Mouse (Mus musculus) forebrain, embryonic 10.5 days (tissue): ENCODE results near the gene Bsg. TPM values are rescaled to one million over a fixed set of nuclear protein-coding genes. Genes with fewer than 3 reads are reported as not detected.
A peak's percentile ranks its signal among the peaks of the same experiment; 100 is the strongest.

Source experiments
- DNase-seq: peaks from one replicate; pipeline ENCODE4 v3.0.0-alpha.2; 2017; ENCODE audit warnings: low spot score; ENCODE audit errors: extremely low spot score
- H3K27ac ChIP-seq: fragments of 300-500 bp; sonication (generic); 2 replicates; pipeline ENCODE4 v1.5.1; 2016; ENCODE audit warnings: mild to moderate bottlenecking
- H3K27me3 ChIP-seq: fragments of 300-500 bp; sonication (generic); 2 replicates; pipeline ENCODE4 v1.6.1; 2016; ENCODE audit warnings: mild to moderate bottlenecking; ENCODE audit not compliant: poor library complexity, severe bottlenecking
- H3K36me3 ChIP-seq: fragments of 300-500 bp; sonication (generic); replicated peaks from 2 replicates; pipeline ENCODE4 v1.6.1; 2016; ENCODE audit warnings: mild to moderate bottlenecking, moderate library complexity
- H3K4me1 ChIP-seq: fragments of 300-500 bp; sonication (generic); 2 replicates; pipeline ENCODE4 v1.6.1; 2016
- H3K4me3 ChIP-seq: fragments of 300-500 bp; sonication (generic); 2 replicates; pipeline ENCODE4 v1.5.1; 2016; ENCODE audit warnings: mild to moderate bottlenecking, moderate library complexity
- H3K9me3 ChIP-seq: fragments of 300-500 bp; sonication (generic); 2 replicates; pipeline ENCODE4 v1.6.1; 2016; ENCODE audit warnings: mild to moderate bottlenecking, moderate library complexity
- WGBS: fragments of 180-500 bp; shearing (Covaris S2); methylation state at CpG from one replicate; pipeline ENCODE4 v1.1.7; 2016; 5-methylcytosine and 5-hydroxymethylcytosine counted together
- polyA plus RNA-seq: library from polyadenylated mRNA; unstranded; fragments of >200 nt; fragmentation: Nextera tagmentation; extraction: Ambion mirVana; gene quantifications from 2 replicates; pipeline ENCODE4 v1.2.1, GENCODE M21; 2016

Bsg gene
- polyA plus RNA-seq, 1 experiment from 2014 or later: 598 TPM

DNA sequence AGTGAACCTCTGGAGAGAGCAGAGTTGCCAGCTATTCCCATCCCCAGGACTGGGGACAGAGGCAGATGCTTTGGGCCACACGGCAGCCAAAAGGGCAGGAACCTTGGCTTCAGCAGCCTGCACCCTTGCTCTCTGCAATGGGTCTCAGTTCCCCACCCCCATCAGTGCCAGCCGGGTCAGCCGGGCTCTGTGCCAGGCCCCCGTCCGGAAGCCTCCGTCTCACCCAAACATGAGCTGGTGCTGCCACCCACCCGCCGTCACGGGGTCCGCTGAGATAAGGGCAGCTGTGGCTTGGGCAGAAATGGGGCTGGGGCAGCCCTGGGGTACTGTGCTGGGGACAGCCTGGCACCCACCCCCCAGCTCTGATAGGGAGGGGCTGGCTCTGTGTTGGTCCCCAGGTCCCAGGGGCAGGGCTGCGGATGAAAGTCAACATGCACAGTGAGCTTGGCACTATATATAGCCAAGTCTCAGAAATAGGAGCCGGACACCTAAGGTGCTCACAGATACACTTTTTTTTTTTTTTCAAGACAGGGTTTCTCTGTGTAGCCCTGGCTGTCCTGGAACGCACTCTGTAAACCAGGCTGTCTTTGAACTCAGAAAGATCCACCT is 25.2 kb downstream of the Bsg start:
- H3K27me3 ChIP-seq: peaks cover 6% of the 10 kb centered on the region
- DNase-seq: no peak
- H3K27ac ChIP-seq: no peak overlapping the region
- WGBS: 87% methylated on average over 13 of the region's 13 CpGs
- peaks cover 25% of the 10 kb centered on the region for H3K36me3 ChIP-seq
- no peaks in the 10 kb centered on the region; the same call in 1 of the 2 replicates for H3K9me3 ChIP-seq
- peaks cover 8% of the 10 kb centered on the region; the same call in 1 of the 2 replicates for H3K4me1 ChIP-seq
- H3K4me3 ChIP-seq: no peak overlapping the region

DNA sequence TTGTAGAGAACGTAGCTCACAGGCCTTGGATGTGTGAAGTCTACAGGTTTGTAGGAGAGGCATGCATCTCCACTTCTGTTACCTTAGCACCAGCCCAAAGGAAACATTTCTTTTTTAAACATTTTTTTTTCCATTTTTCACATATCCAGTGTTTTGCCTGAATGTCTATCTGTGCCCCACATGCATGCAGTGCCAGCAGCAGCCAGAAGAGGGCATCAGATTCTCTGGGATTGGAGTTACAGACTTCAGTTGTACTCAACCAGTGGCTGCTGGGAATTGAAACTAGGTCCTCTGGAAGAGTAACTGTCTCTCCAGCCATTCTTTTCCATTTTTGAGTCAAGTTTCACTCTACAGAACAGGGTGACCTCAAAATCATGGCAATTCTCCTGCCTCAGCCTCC is 28.2 kb downstream of the Bsg start:
- no peak overlapping the region for H3K27ac ChIP-seq
- peaks cover 13% of the 10 kb centered on the region; the same call in 1 of the 2 replicates for H3K9me3 ChIP-seq
- H3K27me3 ChIP-seq: peaks cover 35% of the 10 kb centered on the region
- peaks cover 55% of the 10 kb centered on the region for H3K36me3 ChIP-seq
- H3K4me1 ChIP-seq: peaks cover 16% of the 10 kb centered on the region
- no peak for DNase-seq
- H3K4me3 ChIP-seq: no peak overlapping the region
- WGBS: 97% methylated on average over 1 of the region's 1 CpGs

GRCm38 (mm10) chr10:79733847-79734246 is 29.6 kb downstream of the Bsg start:
- H3K27me3 ChIP-seq: peaks cover 35% of the 10 kb centered on the region
- H3K9me3 ChIP-seq: peaks cover 23% of the 10 kb centered on the region
- no peak overlapping the region for H3K4me3 ChIP-seq
- peaks cover 69% of the 10 kb centered on the region for H3K36me3 ChIP-seq
- H3K27ac ChIP-seq: no peak overlapping the region
- no peak for DNase-seq
- peaks cover 11% of the 10 kb centered on the region for H3K4me1 ChIP-seq
- WGBS: 95% methylated on average over 15 of the region's 15 CpGs

GRCm38 (mm10) chr10:79735361-79735760 is 31.1 kb downstream of the Bsg start:
- H3K36me3 ChIP-seq: peaks cover 84% of the 10 kb centered on the region
- peak overlapping the region; percentile 29 for H3K4me3 ChIP-seq
- H3K9me3 ChIP-seq: peaks cover 38% of the 10 kb centered on the region
- H3K27me3 ChIP-seq: peaks cover 35% of the 10 kb centered on the region
- WGBS: 32% methylated on average over 48 of the region's 52 CpGs
- 0 out of 2 replicates have a peak overlapping the region, but pooled peaks have one; percentile 3 for H3K27ac ChIP-seq
- DNase-seq: no peak
- H3K4me1 ChIP-seq: peaks cover 11% of the 10 kb centered on the region

- H3K4me3 ChIP-seq: no peak overlapping the region
- peaks cover 11% of the 10 kb centered on the region for H3K4me1 ChIP-seq
- 90% methylated on average over 14 of the region's 14 CpGs for WGBS
- peaks cover 35% of the 10 kb centered on the region for H3K27me3 ChIP-seq
- no peak overlapping the region for H3K27ac ChIP-seq
- H3K36me3 ChIP-seq: peaks cover 95% of the 10 kb centered on the region
- H3K9me3 ChIP-seq: peaks cover 45% of the 10 kb centered on the region
- no peak for DNase-seq
Measured at GRCm38 (mm10) chr10:79736706-79737105, 32.4 kb downstream of the Bsg start.

- DNase-seq: no peak
- peaks cover 97% of the 10 kb centered on the region for H3K36me3 ChIP-seq
- 83% methylated on average over 10 of the region's 10 CpGs for WGBS
Measured at GRCm38 (mm10) chr10:79738259-79738658, 34.0 kb downstream of the Bsg start.

GRCm38 (mm10) chr10:79739234-79739633 is 34.9 kb downstream of the Bsg start:
- Histone ChIP-seq H3K36me3 (peaks cover 99% of the 10 kb centered on the region), H3K27me3 (peaks cover 31% of the 10 kb centered on the region), H3K4me1 (peaks cover 11% of the 10 kb centered on the region), H3K4me3 (no peak overlapping the region), H3K9me3 (peaks cover 45% of the 10 kb centered on the region), H3K27ac (no peak overlapping the region)
- no peak for DNase-seq
- WGBS: 95% methylated on average over 28 of the region's 28 CpGs

More at GRCm38 (mm10) chr10:79738259-79738658, 34.0 kb downstream of the Bsg start:
- Histone ChIP-seq H3K4me3 (no peak overlapping the region), H3K27ac (no peak overlapping the region), H3K9me3 (peaks cover 45% of the 10 kb centered on the region), H3K4me1 (peaks cover 11% of the 10 kb centered on the region), H3K27me3 (peaks cover 35% of the 10 kb centered on the region)

DNA sequence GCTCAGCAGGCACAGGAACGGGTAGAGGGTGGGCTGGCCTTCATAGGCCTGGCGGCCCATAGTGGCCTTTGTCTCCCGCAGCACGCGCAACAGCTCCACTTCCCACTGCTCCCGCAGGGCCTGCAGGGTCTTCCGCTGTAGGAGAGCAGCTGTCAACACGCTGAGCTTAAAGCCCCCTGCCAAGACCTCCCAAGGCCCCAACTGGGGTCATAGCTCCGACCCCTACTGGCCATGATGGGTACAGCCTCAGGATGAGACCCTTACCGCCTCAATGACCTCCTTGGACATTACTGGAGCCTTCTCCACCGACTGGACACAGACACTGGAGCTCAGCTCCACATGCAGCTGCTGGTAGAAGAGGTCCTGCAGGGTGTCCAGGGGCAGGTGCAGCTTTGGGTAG is 36.6 kb downstream of the Bsg start:
- peaks cover 14% of the 10 kb centered on the region for H3K27me3 ChIP-seq
- peaks cover 86% of the 10 kb centered on the region for H3K36me3 ChIP-seq
- H3K27ac ChIP-seq: no peak overlapping the region
- no peak overlapping the region for H3K4me3 ChIP-seq
- 64% methylated on average over 11 of the region's 11 CpGs for WGBS
- DNase-seq: no peak
- peaks cover 37% of the 10 kb centered on the region for H3K9me3 ChIP-seq
- H3K4me1 ChIP-seq: peaks cover 8% of the 10 kb centered on the region

- Histone ChIP-seq H3K4me3 (no peak overlapping the region), H3K4me1 (peaks cover 20% of the 10 kb centered on the region), H3K27ac (no peak overlapping the region), H3K9me3 (peaks cover 29% of the 10 kb centered on the region), H3K36me3 (peaks cover 63% of the 10 kb centered on the region), H3K27me3 (no peaks in the 10 kb centered on the region)
- WGBS: 91% methylated on average over 11 of the region's 11 CpGs
- no peak for DNase-seq
Measured at GRCm38 (mm10) chr10:79743161-79743560, 38.9 kb downstream of the Bsg start.

DNA sequence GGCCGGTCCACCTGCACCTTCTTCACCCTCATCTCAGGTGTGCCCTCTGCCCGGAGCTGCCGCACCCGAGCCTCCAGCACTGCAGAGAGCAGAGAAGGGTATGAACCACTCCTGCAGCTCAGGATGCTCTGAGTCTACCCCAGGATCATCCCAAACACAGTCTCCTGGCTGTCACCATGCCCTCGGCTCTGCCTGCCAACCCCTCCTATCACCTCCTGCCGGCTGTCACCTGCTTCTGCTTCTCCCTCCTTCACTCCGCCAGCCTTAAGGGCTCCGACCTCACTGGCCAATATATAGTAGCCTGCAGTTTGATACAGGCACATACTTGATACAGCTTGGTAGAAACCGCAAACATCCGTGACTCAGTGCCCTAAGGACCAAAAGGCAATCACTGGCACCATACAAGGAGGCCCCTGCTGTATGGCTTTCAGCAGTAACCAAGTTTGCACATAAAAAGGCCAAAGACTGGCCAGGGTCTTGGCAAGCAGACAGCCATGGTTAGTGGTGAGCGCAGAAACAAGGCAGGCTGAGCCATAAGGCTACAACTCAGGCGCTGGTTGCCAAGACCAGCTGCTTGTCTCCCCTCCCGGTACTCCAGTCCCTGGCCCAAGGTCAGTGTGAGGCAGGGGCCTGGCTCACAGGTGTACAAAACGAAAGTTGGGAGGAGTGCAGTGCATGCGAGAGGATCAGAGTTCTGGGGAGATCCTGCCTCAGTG is 39.5 kb downstream of the Bsg start:
- H3K36me3 ChIP-seq: peaks cover 57% of the 10 kb centered on the region
- 94% methylated on average over 15 of the region's 15 CpGs for WGBS

DNA sequence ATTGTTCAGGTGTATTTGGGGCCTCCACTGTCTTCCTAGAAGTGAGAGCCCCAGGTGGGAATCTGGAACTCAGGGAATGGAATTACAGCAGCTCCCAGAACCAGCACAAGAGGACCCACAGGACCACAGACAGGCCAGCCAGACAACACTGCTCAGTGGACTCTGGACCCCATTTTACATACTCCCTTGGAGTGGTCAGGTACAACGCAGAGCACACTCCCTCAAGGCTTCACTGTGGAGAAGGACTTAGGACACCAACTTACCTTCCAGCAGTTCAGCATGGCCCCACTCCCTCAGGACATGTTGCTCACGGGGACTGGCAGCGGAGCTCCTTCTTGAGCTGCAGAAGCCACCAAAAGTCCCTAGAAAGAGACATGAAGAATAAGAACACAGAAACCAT is 41.1 kb downstream of the Bsg start:
- Histone ChIP-seq H3K9me3 (peaks cover 6% of the 10 kb centered on the region; the same call in 1 of the 2 replicates), H3K36me3 (peaks cover 41% of the 10 kb centered on the region), H3K27ac (no peak overlapping the region), H3K4me1 (peaks cover 20% of the 10 kb centered on the region), H3K27me3 (no peaks in the 10 kb centered on the region), H3K4me3 (peak overlapping the region; percentile 70)
- DNase-seq: no peak
- WGBS: 93% methylated on average over 3 of the region's 3 CpGs

More for the DNA sequence above, 39.5 kb downstream of the Bsg start:
- Histone ChIP-seq H3K4me1 (peaks cover 20% of the 10 kb centered on the region), H3K27me3 (no peaks in the 10 kb centered on the region), H3K9me3 (peaks cover 22% of the 10 kb centered on the region), H3K4me3 (no peak overlapping the region), H3K27ac (no peak overlapping the region)
- DNase-seq: no peak

- peaks cover 33% of the 10 kb centered on the region for H3K36me3 ChIP-seq
- no peaks in the 10 kb centered on the region for H3K9me3 ChIP-seq
- H3K4me3 ChIP-seq: peak within 1 kb of the TSS; percentile 70
- peaks cover 20% of the 10 kb centered on the region for H3K4me1 ChIP-seq
- DNase-seq: peak; percentile 95
- 4% methylated on average over 38 of the region's 38 CpGs for WGBS
- H3K27me3 ChIP-seq: no peaks in the 10 kb centered on the region
- H3K27ac ChIP-seq: peak within 1 kb of the TSS; percentile 80
Measured at GRCm38 (mm10) chr10:79745898-79746773, 41.8 kb downstream of the Bsg start, which contains the start of gene Polrmt. Gene Polrmt, minus strand, starts transcription at chr10:79746581.
